Mouse (Mus musculus): Measurements from ENCODE around the gene Gpc3. TPM values are rescaled to one million over a fixed set of nuclear protein-coding genes. Genes with fewer than 3 reads are reported as not detected.
A peak's percentile ranks its signal among the peaks of the same experiment; 100 is the strongest.

Gene Gpc3
- total RNA-seq, 4 experiments from 2014 or later = 5.6 to 7.5 (median 6.2) TPM

GRCm38 (mm10) chrX:52558526-52558925 is 55.2 kb downstream of the Gpc3 start:
- no peak for DNase-seq (ENCODE audit: low spot score in 2 of 2)

GRCm38 (mm10) chrX:52557489-52557888 is 56.3 kb downstream of the Gpc3 start:
- DNase-seq (ENCODE audit: low spot score in 2 of 2) = no peak

GRCm38 (mm10) chrX:52551296-52551695 is 62.5 kb downstream of the Gpc3 start:
- no peak for DNase-seq (ENCODE audit: low spot score in 2 of 2)

GRCm38 (mm10) chrX:52544623-52545022 is 69.1 kb downstream of the Gpc3 start:
- no peak for DNase-seq (ENCODE audit: low spot score in 2 of 2)

- no peak for DNase-seq (ENCODE audit: low spot score in 2 of 2)
Measured at GRCm38 (mm10) chrX:52537282-52537681, 76.5 kb downstream of the Gpc3 start.

GRCm38 (mm10) chrX:52533766-52534165 is 80.0 kb downstream of the Gpc3 start:
- no peak for DNase-seq (ENCODE audit: low spot score in 2 of 2)

- no peak for DNase-seq (ENCODE audit: low spot score in 2 of 2)
Measured at GRCm38 (mm10) chrX:52533098-52533497, 80.7 kb downstream of the Gpc3 start.

GRCm38 (mm10) chrX:52532124-52532523 is 81.6 kb downstream of the Gpc3 start:
- no peak for DNase-seq (ENCODE audit: low spot score in 2 of 2)

GRCm38 (mm10) chrX:52526086-52526485 is 87.7 kb downstream of the Gpc3 start:
- DNase-seq (ENCODE audit: low spot score in 2 of 2) = no peak

- DNase-seq (ENCODE audit: low spot score in 2 of 2) = no peak
Measured at GRCm38 (mm10) chrX:52525132-52525531, 88.6 kb downstream of the Gpc3 start.

- DNase-seq (ENCODE audit: low spot score in 2 of 2) = no peak
Measured at GRCm38 (mm10) chrX:52514553-52514952, 99.2 kb downstream of the Gpc3 start.

- no peak for DNase-seq (ENCODE audit: low spot score in 2 of 2)
Measured at GRCm38 (mm10) chrX:52511151-52511550, 102.6 kb downstream of the Gpc3 start.

GRCm38 (mm10) chrX:52503857-52504256 is 109.9 kb downstream of the Gpc3 start:
- DNase-seq (ENCODE audit: low spot score in 2 of 2) = no peak

GRCm38 (mm10) chrX:52489461-52489860 is 124.3 kb downstream of the Gpc3 start:
- no peak for DNase-seq (ENCODE audit: low spot score in 2 of 2)

- DNase-seq (ENCODE audit: low spot score in 2 of 2) = no peak
Measured at GRCm38 (mm10) chrX:52455074-52455588, 158.6 kb downstream of the Gpc3 start.

- DNase-seq (ENCODE audit: low spot score in 2 of 2) = peak; percentile 7 to 22
Measured at GRCm38 (mm10) chrX:52453445-52454182, 160.1 kb downstream of the Gpc3 start.

- DNase-seq (ENCODE audit: low spot score in 2 of 2) = no peak
Measured at GRCm38 (mm10) chrX:52449177-52449576, 164.6 kb downstream of the Gpc3 start.

- DNase-seq (ENCODE audit: low spot score in 2 of 2) = no peak
Measured at GRCm38 (mm10) chrX:52448496-52448895, 165.3 kb downstream of the Gpc3 start.

- no peak for DNase-seq (ENCODE audit: low spot score in 2 of 2)
Measured at GRCm38 (mm10) chrX:52446530-52446929, 167.2 kb downstream of the Gpc3 start.

GRCm38 (mm10) chrX:52444977-52445376 is 168.8 kb downstream of the Gpc3 start:
- DNase-seq (ENCODE audit: low spot score in 2 of 2) = no peak

GRCm38 (mm10) chrX:52441798-52442197 is 172.0 kb downstream of the Gpc3 start:
- no peak for DNase-seq (ENCODE audit: low spot score in 2 of 2)

- no peak for DNase-seq (ENCODE audit: low spot score in 2 of 2)
Measured at GRCm38 (mm10) chrX:52439421-52439820, 174.3 kb downstream of the Gpc3 start.

- DNase-seq (ENCODE audit: low spot score in 2 of 2) = no peak
Measured at GRCm38 (mm10) chrX:52425605-52426004, 188.1 kb downstream of the Gpc3 start.

Measured in left cerebral cortex, adult 8-10 months (tissue).